Mouse (Mus musculus): Measurements from ENCODE around the gene Phldb3.
A peak's percentile ranks its signal among the peaks of the same experiment; 100 is the strongest.

Phldb3 gene

DNA sequence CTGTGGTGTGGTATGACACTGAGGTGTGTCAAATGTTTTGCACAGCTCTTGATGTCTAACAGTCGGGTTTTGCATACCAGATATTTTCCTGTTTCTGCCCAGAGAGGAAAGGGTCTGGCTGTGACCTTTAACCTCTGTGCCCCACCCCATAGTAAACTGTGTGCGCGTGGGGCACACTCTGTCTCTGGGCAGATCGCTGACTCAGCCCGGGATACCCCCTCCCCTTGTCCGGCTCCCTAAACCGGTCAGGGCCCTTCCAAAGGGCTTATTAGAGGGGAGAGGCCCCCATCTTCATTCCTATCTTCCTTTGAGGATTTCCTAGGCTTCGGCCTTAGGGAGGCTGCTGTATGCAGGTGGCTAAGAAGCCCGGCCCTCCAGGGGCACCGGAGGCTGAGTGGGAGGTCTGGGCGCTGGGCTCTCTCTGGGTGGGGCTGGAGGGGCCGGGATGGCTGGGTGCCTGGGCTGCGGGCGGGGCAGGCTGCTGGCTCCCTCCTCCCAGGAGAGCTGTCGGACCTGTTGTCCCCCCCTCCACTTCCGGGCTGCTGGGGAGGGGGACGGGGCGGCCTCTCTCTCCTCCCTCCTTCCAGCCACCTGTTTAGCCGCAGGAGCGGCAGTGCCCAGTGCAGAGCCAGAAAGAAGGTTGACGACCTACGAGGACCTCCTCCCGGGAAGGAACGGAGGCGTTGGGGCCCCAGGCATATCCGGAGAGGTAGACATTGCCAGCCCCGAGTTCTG lies at the start of gene Phldb3:
TSS of gene Phldb3 (plus strand) at position 620 of the 735 bp plus-strand sequence.
- peak; percentile 23 for DNase-seq (ENCODE audit: low spot score)

DNA sequence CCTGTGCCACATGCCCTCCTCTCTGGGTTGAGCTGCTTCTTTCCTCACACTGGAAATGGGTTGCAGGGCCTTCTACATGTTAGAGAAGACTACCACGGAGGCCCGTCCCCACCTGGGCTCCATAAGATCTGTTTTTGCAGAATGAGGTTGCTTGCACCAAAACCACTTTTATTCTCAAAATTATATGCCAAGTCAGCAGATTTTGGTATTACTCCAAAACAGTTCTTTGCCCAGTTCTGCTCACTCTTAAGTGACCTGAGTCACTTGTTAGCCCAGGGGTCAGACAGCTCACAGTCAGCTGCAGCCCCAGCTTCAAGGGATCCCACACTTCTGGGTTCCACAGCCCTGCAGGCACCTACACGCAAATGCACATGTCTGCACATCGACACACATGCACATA lies 49.1 kb upstream of the Phldb3 start:
- no peak for DNase-seq (ENCODE audit: low spot score)

DNA sequence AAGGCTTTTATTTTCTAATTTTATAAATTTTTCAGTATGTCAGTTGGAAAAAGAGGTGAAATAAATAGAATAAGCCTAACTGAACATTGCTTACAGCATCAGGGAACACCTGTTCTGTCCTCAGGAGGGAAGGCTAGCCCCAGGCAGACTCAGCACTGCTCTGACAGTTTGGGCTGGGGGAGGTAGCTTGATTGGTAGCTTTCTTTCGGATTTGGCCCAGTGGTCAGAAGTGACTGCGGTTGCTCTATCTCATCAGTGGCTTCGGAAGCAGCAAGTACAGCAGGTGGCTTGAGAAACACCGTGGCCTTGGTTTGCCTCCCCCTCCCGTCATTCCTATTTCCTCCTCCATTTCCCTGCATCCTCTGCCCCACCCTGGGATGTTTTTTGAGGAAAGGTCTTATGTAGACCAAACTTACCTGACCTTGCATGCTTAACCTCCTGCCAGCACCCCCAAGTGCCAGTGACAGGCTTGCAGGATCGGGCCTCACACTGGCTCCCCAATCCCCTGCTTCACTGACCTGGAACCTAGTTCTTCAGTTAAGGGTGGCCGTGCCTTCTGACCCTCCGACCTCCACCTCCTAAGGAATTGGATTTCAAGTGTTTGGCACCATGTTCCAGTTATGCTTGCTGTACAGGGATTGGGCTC lies 47.2 kb upstream of the Phldb3 start:
- no peak for DNase-seq (ENCODE audit: low spot score)

DNA sequence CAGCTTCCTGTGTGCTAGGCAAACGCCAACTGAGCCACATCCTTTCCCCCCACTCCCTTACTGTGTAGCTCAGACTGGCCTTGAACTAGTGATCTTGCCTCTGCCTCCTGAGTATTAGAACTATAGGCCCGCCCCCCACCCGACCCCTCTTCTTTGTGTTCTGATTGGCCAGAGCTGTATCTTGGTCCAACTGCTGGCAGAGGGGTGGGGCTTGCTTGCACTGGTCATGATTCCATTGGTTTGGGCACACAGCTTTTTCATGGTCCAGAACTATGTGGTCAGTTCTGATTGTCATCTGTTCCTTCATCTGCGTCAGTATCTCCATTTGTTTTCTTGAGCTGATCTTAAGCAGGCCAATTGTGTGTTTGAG lies 46.7 kb upstream of the Phldb3 start:
- no peak for DNase-seq (ENCODE audit: low spot score)

DNA sequence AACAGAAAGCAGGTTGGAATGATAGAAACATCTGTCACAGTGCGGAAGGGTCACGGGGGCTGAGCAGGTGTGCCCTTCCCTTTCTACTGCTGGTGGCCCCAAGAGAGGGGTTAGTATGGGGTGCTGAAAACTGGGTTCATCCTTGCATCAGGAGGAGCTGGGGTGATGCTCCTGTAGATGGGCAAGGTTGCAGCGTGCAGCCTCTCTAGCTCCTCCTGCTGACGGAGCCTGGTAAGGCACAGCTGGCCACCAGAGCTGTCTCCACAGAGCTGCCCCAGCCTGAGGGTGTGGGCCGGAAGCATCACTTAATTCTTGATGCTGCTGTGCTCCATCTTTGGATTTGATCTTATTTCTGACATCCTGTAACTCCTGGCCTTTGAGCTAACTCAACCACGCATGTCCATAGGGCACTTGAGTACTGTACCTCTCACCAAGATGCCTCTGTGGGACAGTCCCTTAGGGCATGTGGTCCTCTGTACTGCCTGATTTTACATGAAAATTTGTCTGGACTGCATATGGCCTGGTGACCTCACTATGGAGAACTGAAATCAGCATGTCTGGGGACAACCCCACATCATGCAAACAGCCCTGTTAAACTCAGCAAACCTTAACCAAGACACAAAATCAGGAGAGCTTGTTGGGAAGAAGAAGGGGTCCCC lies 45.8 kb upstream of the Phldb3 start:
- DNase-seq (ENCODE audit: low spot score) = no peak

DNA sequence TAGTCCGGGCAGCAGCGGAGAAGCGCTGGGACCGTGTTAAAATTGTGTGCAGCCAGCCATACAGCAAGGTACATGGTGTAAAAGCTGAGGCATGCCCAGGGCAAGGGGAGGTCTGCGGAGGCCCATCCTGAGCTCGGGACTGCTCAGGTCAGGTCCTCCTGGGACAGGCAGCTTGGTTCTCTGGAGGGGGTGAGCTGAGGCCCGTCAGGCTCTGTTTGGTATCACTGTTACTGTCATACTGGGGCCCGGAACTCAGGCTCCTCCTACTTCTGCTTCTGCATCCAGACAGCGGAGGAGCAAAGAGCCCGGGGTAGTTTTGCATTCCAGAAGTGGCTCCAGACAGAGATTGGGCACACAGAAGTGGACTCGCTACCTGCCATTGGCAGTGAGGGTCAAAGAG lies 44.9 kb upstream of the Phldb3 start:
- no peak for DNase-seq (ENCODE audit: low spot score)

DNA sequence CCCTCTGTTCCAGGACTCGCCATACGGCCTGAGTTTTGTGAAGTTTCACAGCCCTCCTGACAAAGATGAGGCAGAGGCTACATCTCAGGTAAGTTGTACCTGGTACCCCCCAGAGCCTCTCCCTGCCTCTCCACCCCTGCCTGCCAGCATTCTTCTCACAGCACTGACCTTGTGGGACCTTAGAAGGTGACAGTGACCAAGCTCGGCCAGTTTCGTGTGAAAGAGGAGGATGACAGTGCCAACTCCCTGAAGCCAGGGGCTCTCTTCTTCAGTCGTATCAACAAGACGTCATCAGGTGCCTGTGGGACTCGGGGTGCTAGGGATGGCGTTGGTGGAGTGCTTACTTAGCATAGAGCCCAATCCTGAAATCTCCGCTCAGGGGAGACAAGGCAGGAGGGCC lies 44.4 kb upstream of the Phldb3 start:
- no peak for DNase-seq (ENCODE audit: low spot score)

DNA sequence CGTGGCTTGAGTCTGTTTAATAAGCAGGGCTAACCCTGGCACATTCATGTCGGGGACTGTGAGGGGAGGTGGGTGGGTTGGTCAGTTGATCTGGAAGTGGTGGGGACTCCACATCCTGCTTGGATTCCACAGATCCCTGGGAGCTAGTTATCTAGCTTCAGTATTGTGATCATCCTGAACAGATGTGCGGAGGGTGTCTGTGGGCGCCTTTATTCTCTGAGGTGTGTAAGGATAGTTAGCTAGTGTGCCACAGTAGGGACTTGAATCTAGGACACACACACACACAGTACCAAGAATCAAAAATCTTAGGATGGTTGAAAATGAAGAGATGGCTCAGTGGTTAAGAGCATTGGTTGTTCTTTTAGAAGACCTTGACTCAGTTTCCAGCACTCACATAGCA lies 42.1 kb upstream of the Phldb3 start:
- no peak for DNase-seq (ENCODE audit: low spot score)

DNA sequence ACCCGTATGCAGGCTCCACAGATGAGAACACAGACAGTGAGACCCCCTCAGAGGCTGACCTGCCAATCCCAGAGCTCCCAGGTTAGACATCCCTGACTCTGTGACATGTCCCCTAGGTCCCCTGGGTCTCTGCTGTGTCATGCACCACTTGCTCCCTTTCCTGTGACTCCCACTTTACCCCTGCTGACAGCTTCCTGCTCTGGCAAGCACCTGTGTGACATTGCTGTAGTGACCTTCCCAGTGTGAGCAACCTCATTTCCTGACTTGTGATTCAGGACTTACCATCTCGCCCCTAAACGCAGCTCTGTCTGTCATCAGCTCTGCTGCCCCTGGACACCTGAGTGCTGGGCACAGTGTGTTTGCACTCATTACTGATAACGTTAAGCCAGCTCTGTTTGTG lies 39.5 kb upstream of the Phldb3 start:
- no peak for DNase-seq (ENCODE audit: low spot score)

DNA sequence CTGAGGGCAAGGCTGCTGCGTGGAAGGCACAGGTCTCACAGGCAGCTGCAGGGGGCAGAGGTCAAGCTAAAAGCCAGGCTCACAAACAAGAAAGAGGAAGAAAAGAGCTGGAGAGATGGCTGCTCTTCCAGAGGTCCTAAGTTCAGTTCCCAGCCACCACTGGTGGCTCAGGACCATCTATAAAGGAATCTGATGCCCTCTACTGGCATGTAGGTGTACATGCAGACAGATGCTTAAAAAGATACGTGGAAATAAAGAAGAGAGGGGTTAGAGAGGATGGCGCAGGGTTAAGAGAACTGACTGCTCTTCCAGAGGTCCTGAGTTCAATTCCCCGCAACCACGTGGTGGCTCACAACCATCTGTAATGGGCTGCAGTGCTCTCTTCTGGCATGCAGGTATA lies 38.1 kb upstream of the Phldb3 start:
- no peak for DNase-seq (ENCODE audit: low spot score)

DNA sequence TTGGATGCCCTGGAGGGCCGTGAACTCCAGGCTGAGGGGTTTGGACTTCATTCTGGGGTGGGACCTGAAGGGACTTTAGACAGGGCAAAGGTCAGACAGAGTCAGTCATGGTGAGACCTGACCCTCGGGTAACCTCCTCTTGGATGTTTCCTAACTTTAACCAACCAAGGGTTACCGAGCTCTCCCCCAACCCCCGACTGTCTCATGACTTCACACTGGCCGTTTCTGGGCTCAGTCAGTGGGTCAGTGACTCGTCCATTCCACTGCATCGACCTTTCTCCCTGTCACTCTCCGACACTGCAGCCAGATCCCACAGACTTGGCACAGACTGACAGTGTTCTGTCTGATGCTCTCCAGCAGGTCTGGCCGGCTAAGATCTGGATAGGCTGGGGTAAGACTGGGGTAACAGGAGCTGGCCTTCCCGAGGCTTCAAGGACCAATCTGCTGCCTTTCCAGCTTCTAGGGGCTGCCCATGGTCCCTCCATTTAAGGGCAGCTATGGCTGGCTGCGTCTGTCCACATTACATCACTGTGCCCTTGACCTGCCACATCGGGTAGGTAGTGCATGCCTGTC lies 36.3 kb upstream of the Phldb3 start:
- DNase-seq (ENCODE audit: low spot score) = no peak

DNA sequence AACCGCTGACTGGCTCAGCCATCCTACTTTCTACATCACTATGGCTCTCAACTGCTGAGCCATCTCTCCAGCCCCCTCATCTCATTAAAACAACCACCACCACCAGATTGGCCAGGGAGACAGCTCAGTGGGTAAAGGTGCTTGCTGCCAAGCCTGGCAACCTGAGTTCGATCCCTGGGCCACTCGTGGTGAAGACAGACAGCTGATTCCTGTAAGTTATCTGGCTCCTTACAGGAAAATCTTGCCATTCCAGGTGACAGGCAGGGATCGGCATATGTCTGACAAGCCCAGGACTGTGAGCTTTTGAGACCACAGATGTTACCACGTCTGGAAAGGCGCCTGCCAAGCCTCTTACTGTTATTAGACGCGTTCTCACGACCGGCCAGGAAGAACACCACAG lies 32.8 kb upstream of the Phldb3 start:
- no peak for DNase-seq (ENCODE audit: low spot score)

DNA sequence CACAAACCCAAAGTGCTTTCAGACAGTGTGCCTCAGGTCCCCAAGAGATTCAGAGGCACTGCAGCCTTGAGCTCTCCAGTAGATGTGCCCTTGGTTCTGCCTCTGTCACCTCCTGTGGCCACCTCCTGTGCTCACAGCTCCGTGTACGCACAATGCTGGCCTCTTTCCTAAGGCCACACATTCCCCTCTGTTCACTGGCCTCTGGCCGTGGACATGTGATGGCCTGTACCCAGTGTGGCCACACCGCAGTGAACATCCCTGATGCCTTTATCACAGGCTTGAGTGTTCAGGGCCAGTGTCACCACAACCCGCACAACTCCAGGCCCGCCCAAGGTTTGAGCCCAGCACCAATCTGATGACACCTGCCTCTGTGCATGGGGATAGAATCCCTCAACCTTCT lies 25.7 kb upstream of the Phldb3 start:
- no peak for DNase-seq (ENCODE audit: low spot score)

DNA sequence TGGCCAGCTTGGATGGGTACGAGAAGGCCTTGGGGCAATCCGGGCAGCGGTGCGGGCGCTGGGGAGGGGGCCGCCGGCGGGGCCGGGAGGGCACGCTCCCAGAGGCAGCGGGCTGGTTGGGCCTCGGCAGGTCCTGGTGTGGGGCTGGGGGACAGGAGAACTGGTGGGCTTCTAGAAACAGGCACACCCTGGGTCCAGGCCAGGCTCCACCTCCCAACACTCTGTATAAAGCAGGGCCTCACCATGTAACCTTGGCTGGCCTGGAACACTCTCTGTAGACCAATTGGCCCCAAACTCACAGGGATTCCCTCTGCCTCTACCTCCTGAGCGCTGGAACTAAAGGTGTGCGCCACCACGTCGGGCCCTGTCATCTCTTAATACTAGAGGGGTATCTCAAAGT lies 24.6 kb upstream of the Phldb3 start:
- no peak for DNase-seq (ENCODE audit: low spot score)

DNA sequence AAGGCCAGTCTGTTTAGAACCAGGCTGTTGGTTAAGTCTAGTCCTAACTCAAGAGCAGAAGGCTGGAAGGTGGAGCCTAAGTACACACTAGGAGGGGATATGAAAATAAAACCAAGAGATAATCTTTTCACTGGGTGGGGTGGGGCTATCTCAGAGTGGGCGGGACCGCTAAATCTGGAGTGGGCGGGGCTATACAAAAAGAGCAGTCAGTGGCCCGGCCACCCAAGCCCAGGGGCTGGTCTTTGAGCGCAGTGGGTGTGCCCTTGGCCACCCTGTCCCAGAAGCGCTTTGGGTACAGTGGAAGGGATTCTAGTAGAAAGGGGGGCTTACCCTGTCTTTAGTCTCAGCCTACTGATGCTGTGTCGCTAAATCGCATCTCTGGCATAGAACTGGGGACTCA lies 23.7 kb upstream of the Phldb3 start:
- DNase-seq (ENCODE audit: low spot score) = no peak

DNA sequence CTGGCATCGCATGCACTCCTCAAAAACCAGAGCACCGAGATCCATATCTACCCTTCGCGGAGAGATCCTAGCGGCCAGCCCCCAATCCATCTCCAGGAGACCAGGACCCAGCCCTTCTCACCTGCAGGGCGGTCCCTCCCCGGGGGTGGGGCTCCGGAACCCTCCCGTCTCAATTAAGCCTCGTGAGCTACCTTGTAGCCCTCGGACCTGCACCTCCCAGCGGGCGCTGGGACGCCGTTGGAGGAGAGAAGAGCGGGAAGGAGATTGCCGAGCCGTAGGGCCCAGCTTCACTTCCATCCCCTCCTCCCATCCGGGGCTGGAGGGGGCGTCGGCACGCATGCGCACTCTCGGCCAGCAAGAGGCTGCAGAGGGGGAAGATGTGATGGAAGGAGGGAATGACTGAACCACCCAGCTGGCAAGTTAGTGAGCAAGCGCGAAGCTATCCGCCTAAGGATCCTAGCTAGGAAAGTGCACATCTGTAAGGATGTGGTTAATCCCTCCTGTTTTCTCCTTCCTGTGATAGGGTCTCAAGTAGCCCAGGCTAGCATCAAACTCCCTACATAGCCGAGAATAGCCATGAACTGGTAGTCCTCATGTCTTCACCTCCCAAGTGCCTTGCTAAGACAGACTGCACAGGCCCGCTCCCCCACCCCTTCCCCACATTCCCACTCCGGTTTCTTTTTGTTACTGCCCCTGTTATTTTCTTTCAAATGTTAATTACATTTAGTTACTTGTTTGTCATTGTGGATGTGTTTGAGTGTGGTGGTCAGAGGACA lies 23.0 kb upstream of the Phldb3 start, which contains the start of the genes Ethe1 and Zfp575:
TSS of gene Ethe1 (plus strand) at position 214 of the 776 bp plus-strand sequence.
TSS of gene Zfp575 (minus strand) at position 312 of the 776 bp plus-strand sequence.
- DNase-seq (ENCODE audit: low spot score) = no peak

DNA sequence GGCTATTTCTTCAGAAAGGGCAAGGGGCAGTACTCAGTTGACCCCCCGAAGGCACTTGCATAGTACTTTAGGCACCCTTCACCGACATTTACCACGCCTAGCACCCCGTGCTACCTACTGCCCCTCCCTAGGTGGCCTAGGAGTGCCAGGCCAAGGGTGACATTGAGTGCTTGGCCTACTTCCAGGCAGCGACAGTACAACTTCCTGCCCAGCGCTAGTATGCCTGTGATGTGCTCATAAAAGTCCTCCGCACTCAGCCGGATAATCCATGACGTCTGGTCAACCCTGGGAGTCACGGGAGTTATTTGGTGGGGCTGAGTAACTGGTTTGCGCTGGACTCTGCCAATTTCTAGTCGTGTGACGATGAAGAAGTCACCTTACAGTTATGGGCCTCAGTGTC lies 22.2 kb upstream of the Phldb3 start:
- DNase-seq (ENCODE audit: low spot score) = no peak

DNA sequence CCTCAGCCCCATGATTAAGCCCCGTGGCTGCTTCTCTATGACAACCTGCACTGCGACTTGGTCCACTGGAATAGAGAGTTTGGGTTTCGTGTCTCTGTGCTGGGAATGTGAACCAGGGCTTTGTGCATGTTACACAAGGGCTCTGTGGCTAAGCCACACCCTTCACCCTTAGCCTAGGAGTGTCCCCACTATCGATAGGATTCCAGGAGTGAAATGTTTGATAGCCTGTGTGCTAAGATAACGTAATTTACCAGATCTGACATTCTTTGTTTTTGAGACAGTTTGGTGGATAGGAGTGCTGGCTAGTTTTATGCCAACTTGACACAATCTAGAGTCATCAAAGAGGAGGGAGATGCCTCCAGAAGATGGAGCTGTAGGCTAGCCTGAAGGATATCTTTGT lies 18.8 kb upstream of the Phldb3 start:
- no peak for DNase-seq (ENCODE audit: low spot score)

DNA sequence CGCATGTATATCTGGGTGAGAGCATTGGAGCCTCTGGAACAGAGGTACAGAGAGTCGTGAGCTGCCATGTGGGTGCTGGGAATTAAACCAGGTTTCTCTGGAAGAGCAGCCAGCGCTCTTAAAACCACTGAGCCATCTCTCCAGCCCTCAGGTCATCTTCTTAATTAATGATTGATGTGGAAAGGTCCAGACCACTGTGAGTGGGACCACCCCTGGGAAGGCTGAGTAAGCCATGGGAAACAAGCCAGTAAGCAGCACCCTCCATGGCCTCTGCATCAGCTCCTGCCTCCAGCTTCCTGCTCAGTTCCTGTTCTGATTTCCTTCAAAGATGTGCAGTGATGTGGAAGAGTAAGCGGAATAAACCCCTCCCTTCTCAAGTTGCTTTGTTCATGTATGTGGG lies 18.4 kb upstream of the Phldb3 start:
- no peak for DNase-seq (ENCODE audit: low spot score)

DNA sequence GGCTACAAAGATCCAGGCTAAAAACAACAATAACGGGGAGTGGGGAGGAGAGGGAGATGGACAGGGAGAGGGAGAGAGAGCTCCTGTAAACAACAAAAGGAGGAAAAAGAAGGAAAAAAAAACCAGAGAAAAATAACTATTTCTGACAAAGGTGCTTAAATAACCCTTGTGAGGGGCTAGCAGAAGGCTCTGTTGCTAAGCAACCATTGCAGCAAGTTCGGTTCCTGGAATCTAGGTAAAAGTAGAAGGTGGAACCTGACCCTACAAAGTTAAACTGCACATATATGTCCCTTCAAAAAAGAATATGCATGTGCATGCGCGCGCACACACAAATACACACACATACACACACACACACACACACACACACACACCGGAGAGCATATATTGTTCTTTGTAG lies 17.8 kb upstream of the Phldb3 start:
- no peak for DNase-seq (ENCODE audit: low spot score)

DNA sequence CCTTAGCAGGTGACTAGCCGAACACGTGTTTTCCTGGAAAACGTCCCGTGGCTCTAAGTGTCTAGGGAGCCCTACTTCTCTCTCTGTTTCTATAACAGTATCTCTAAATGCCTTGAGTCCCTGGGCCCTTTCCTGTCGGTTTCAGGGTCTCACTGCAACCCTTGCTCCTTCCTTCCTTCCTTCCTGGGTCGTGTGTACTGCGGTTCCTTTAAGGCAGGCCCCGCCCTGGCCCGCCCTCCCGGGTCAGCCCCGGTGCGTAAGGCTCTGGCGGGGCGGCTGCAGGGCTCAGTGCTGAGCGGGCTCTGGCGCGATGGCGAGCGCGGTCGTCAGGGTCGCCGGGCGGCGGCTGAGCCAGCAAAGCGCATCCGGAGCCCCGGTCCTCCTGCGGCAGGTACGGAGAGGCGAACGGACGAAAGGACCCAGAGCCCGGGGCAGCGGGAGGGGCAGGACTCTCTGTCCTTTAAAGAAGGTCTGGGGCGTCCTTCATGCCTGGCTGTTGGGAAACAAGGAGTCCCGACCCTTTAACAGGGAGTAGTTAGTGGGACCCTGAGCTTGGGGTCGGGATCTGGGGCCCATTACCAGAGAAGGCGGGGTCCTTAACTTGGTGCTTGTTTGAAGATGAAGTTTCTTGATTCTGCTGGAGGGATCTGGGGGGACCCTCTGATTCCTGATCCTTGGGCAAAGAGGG lies 16.8 kb upstream of the Phldb3 start:
- DNase-seq (ENCODE audit: low spot score) = peak; percentile 71
